Mouse (Mus musculus): ENCODE data around the gene Vat1.
A peak's percentile ranks its signal among the peaks of the same experiment; 100 is the strongest.
"Not testable (repeated sequence)": the region's sequence is repeated elsewhere in the genome, so short reads cannot be mapped to it uniquely, and the experiment has no call there.

Gene Vat1

GRCm38 (mm10) chr11:101441450-101442126, 24.4 kb downstream of the Vat1 start:
- not testable (repeated sequence) for DNase-seq

DNA sequence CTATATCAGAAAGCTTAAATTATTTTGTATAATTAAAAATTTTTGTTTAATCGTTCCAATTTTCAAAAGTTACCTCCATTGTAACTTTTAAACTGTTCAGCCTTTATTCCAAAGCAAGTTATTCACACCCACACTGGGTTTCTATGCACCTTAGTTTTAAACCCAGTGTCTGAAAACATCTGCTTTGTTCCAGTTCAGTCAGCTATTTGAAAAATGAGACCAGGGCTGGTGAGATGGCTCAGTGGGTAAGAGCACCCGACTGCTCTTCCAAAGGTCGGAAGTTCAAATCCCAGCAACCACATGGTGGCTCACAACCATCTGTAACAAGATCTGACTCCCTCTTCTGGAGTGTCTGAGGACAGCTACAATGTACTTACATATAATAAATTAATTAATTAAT, 28.0 kb downstream of the Vat1 start:
- not testable (repeated sequence) for DNase-seq

- DNase-seq = no peak
These were observed 29.1 kb downstream of the Vat1 start for GRCm38 (mm10) chr11:101436916-101437315.

DNA sequence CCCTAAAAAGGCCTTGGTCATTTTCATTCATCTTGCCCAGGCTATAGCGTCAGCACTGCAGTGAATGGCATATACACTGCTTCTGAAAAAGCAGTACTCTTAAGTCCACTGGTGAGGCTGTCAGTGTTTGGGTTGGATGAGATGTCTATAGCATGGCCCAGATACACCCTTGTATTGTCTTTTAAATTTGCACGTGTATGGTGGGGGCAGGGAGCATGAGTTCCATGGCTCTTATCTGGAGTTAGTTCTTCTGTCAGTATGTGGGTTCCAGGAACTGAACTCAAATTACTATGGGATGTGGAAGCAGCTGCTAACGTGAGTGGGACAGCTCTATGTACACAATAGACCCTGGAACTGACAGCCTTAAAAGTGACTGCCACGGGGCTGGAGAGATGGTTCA, 30.2 kb downstream of the Vat1 start:
- no peak for DNase-seq

DNA sequence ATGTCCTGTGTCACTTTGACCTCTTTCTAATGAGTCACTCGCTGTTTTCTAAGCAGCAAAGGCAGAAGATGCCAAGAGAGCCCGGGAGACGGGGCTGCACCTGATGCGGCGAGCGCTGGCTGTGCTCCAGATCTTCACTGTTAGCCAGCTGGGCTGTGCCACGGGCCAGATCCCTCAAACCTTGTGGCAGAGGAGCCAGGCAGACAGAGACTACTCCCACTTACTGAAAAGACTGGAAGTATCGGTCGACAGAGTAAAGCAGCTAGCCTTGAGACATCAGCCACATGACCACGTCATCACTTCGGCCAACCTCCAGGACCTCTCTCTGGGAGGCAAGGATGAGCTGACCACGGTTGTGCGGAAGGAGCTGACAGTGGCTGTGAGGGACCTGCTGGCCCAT, 32.6 kb downstream of the Vat1 start:
- DNase-seq = peak; percentile 57 to 60

GRCm38 (mm10) chr11:101431327-101431726, 34.7 kb downstream of the Vat1 start:
- DNase-seq = no peak

DNA sequence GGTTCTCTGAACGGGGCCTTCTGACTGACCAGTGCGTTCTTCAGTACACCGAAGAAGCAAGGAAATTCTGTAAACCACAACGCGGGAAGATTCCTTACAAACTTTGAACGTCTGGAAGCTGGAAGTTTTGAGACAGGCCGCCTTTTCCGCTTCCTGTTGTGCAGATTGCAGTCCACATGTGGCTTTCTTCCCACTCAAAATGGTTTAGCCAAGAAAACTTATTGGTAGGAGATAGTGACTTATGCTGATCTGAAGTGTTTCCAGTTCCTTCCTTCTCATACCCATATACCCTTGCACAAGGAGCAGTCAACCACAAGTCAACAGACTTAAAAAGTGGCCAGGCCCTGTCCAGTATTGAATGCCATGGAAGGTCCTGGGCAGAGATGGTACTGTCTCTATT, 39.9 kb downstream of the Vat1 start:
- DNase-seq = no peak

- DNase-seq = peak; percentile 96 to 98
These were observed 40.9 kb downstream of the Vat1 start, which contains the start of the genes Rundc1 and Ptges3l for GRCm38 (mm10) chr11:101424925-101425813. Gene Rundc1, plus strand, starts transcription at chr11:101425085. Gene Ptges3l, minus strand, starts transcription at chr11:101425333.

GRCm38 (mm10) chr11:101424105-101424851, 41.8 kb downstream of the Vat1 start, which contains the start of gene Gm27029:
Gene Gm27029, minus strand, starts transcription at chr11:101424796.
- peak in 1 of 2 experiments; percentile 23 for DNase-seq

DNA sequence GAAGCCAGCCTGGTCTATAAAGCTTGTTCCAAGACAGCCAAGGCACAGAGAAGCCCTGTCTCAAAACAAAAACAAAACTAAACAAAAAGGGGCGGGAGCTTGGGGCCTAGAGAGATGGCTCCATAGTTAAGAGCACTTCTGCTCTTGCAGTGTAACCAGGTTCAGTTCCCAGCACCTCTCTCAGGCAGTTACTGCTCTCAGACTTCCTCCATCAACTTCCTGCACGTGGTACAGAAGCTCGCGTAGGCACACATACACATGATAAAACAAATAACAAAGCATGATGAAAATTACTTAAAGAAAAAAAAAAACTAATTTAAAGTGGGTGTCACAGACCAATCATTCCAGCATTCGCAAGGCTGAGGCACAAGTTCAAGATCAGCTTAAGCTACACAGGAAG, 45.9 kb downstream of the Vat1 start:
- no peak for DNase-seq

DNA sequence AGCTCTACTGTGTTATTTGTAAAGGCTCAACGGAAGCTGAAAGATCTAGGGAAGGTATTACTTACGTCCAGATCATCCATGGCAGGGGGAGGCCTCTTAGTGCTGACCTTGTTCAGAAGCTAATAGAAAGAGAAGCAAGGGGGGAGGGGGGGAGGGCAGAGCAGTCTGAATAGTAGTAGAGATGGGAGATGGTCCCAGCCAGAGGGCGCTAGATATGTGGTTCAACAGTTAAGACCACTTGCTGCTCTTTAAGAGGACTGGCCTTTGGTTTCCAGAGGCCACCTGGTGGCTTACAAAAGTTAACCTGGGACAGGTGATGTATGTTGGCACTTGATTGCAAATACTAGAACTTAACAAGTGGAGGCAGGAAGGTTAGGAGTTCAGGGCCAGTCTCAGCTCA, 46.4 kb downstream of the Vat1 start:
- no peak for DNase-seq

DNA sequence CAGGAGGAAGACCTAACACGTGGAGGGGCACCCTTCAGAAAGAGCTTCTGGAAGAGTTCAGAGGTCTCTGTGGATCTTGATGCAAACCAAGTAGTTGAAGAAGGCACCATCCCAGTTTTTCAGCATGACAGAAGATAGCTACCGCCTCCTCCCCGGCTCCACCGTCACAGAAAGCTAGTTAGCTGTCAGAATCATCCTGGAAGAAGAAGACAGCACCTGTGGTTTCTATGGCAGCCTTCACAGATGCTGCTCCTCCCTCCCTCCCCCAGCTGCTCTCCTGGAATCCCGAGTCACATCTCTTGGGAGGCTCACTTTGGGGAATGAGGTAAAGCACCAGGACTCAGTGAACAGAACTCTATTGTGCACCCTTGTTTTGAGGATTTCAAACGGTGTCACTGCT, 47.0 kb downstream of the Vat1 start:
- no peak for DNase-seq

DNA sequence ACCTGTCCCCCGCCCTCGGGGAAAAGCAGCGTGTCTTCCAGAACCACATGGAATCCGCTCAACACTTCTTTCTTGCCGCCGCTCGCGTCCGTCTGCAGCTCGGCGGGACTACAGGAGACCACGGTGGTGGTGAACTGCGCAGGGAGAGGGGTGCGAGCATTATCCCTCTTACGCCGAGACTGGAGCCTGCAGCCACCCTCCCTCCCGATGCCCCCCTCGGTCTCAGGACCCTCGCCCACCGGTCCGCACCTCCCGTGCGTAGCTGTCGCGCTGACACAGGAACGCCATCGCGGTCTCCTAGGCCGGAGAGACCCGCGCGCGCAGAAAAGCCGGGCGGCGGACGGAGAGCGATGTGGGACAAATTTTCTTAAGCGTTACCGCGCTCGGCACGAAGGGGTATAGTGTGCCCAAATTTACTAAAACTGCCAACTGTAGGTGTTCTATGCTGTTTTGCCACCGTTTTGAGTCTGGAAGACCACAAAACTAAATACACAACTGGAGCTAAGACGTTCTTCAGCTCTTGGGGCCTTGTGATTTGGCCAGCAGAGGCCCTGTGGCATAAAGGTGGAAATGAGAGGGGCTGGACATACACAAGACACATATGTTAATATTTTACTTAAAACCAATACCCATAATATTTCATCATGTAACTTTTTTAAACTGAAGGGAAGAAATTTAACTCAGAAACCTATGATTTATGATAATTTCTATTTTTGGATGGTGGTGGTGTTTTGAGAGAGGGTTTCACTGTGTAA, 48.8 kb downstream of the Vat1 start, which contains the start of gene Aarsd1:
Gene Aarsd1, minus strand, starts transcription at position 515 of the 755 bp plus-strand sequence.
- peak; percentile 92 to 94 for DNase-seq

- DNase-seq = no peak
These were observed 49.5 kb downstream of the Vat1 start for GRCm38 (mm10) chr11:101416433-101417100.

GRCm38 (mm10) chr11:101415306-101415705, 50.7 kb downstream of the Vat1 start:
- DNase-seq = no peak
